Mouse (Mus musculus): ENCODE results near the gene Sugct.

GRCm38 (mm10) chr13:16878056-16878455, 817.3 kb downstream of the Sugct start:
- TF ChIP-seq FOSL1 (IDR thresholded peaks at IDR 0.05; ENCODE audit: insufficient read depth, low read length, poor library complexity, severe bottlenecking): no peak
- TF ChIP-seq CEBPB (IDR thresholded peaks at IDR 0.05; ENCODE audit: low read depth): no peak
- no peak for TF ChIP-seq CTCF (IDR thresholded peaks at IDR 0.05; ENCODE audit: control insufficient read depth, insufficient read depth, insufficient read length)
- no peak for TF ChIP-seq MYOG (IDR thresholded peaks at IDR 0.05; ENCODE audit: control insufficient read depth, extremely low read depth, insufficient read length)

All from C2C12 (cell line).